Mouse (Mus musculus) C2C12 (cell line): Measurements from ENCODE around the gene Atp6v0a4. TPM values are rescaled to one million over a fixed set of nuclear protein-coding genes. Genes with fewer than 3 reads are reported as not detected.

Experiments used
- H3K27me3 ChIP-seq: one replicate; pipeline ENCODE4 v1.6.1; 2011; ENCODE audit not compliant: control insufficient read depth, insufficient read depth, insufficient read length
- H3K36me3 ChIP-seq: one replicate; pipeline ENCODE4 v1.6.1; 2011; ENCODE audit not compliant: control insufficient read depth, insufficient read depth
- H3K4me3 ChIP-seq: one replicate; pipeline ENCODE4 v1.5.1; 2011; ENCODE audit warnings: mild to moderate bottlenecking, control low read depth; ENCODE audit not compliant: poor library complexity, insufficient read depth, severe bottlenecking
- H3K79me2 ChIP-seq: one replicate; pipeline ENCODE4 v1.6.1; 2011; ENCODE audit not compliant: control insufficient read depth, insufficient read depth
- H3K79me3 ChIP-seq: one replicate; pipeline ENCODE4 v1.6.1; 2011; ENCODE audit warnings: low read depth, control low read depth
- H3ac ChIP-seq: one replicate; pipeline ENCODE3; 2011; ENCODE audit warnings: low read depth; ENCODE audit not compliant: control insufficient read depth, insufficient read length
- CEBPB ChIP-seq: IDR thresholded peaks from one replicate; pipeline ENCODE4 v1.6.1; 2011; ENCODE audit warnings: low read depth, mild to moderate bottlenecking, control low read depth, moderate library complexity
- CTCF ChIP-seq: IDR thresholded peaks from one replicate; pipeline ENCODE4 v1.5.1; 2011; ENCODE audit not compliant: control insufficient read depth, insufficient read depth, insufficient read length
- FOSL1 ChIP-seq: IDR thresholded peaks from one replicate; pipeline ENCODE4 v1.8.0; 2011; ENCODE audit warnings: mild to moderate bottlenecking, low read length; ENCODE audit not compliant: poor library complexity, insufficient read depth, severe bottlenecking
- MAX ChIP-seq: IDR thresholded peaks from one replicate; pipeline ENCODE4 v1.6.1; 2011; ENCODE audit warnings: mild to moderate bottlenecking, control low read depth
- MYOD1 ChIP-seq: IDR thresholded peaks from one replicate; pipeline ENCODE4 v1.6.1; 2011; ENCODE audit warnings: low read depth; ENCODE audit not compliant: control insufficient read depth, insufficient read length
- MYOG ChIP-seq: IDR thresholded peaks from one replicate; pipeline ENCODE4 v1.6.1; 2011; ENCODE audit not compliant: control insufficient read depth, insufficient read length; ENCODE audit errors: extremely low read depth
- USF1 ChIP-seq: IDR thresholded peaks from one replicate; pipeline ENCODE4 v1.6.1; 2011; ENCODE audit warnings: low read depth, mild to moderate bottlenecking, control low read depth, moderate library complexity
- polyA plus RNA-seq: library from polyadenylated mRNA; unstranded; fragments of >200 nt; fragmentation: generic; extraction: Trizol; gene quantifications from one replicate; pipeline ENCODE4 v1.2.1, GENCODE M21; 2012; ENCODE audit warnings: missing spikeins

Atp6v0a4 gene
- polyA plus RNA-seq, 1 experiment: 0.11 TPM

DNA sequence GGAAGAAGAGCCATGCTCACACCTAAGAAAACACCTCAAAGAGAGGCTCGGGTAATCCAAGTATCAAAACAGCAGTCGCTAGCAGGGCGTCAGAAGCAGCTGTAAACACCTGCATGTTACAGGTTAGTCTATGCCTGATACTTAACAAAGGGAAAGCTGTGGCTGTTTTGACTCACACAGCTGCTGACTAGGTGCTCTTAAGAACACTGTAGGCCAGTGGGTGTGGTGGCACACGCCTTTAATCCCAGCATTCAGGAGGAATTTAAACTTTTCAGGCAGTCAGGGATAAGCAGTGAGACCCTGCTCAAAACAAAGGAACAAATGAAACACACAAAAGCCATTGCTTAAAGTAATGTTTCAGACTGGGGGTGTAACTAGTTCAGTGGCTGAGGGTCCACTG is 41.2 kb downstream of the Atp6v0a4 start:
- no peaks in the 10 kb centered on the region for H3K79me2 ChIP-seq
- TF ChIP-seq MAX: no peak
- TF ChIP-seq CEBPB: no peak
- no peak for TF ChIP-seq MYOD1
- TF ChIP-seq MYOG: no peak
- no peak for TF ChIP-seq FOSL1
- TF ChIP-seq CTCF: no peak
- TF ChIP-seq USF1: no peak
- H3K4me3 ChIP-seq: no peak overlapping the region
- no peak overlapping the region for H3ac ChIP-seq
- H3K27me3 ChIP-seq: no peaks in the 10 kb centered on the region
- H3K36me3 ChIP-seq: no peaks in the 10 kb centered on the region
- H3K79me3 ChIP-seq: no peaks in the 10 kb centered on the region

DNA sequence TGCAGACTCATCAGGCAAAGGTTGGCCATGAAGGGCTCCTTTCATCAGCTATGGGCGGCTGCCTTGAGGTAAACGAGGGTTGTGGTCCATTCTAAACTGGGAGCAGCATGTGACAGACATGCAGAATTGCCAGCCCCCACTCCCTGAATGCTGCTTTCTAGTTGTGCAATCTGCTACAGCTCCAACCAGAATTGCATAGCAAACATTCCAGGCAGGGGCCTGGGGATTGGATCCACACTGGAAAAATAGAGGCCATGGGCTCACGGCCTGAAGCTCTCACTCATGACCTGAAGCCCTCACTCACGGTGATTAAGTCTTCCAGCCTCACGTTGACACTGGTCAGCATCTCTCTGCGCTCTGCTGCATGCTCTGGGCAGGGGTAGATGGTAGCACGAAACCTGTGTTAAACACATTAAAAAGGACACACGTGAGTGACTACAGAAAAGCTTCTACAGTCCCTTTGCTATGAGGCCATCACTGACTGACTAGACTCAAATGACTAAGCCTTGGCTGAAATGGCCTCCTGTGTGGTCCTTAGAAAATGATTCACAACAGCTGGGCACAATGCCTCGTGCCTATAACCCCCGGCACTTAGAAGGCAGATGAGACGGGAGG is 42.6 kb downstream of the Atp6v0a4 start:
- Histone ChIP-seq H3K27me3 (no peaks in the 10 kb centered on the region), H3K36me3 (no peaks in the 10 kb centered on the region), H3ac (no peak overlapping the region), H3K4me3 (no peak overlapping the region), H3K79me3 (no peaks in the 10 kb centered on the region), H3K79me2 (no peaks in the 10 kb centered on the region)
- TF ChIP-seq CTCF (no peak), CEBPB (peak; percentile 12)

DNA sequence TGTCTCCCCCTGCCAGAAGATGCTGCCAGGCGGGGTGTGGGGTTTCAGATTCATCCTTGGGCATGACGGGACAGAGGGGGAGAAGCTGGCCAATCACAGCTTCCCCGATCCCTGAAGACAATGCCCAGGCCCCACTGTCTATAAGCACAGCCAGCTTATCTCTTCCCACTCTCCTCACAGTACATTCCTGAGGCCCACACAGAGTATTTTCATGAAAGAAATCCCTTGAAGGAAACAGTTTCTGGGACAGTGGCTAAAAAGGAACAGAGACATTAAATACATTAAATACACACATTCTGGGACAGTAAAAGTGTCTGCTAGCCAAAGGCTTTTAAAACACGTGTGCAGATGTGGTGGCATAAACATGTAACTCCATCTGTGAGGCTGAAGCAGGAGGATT is 44.0 kb downstream of the Atp6v0a4 start:
- TF ChIP-seq MYOD1: no peak
- no peak for TF ChIP-seq USF1
- TF ChIP-seq MAX: no peak
- TF ChIP-seq CTCF: no peak
- no peak for TF ChIP-seq FOSL1
- TF ChIP-seq MYOG: no peak
- TF ChIP-seq CEBPB: no peak
- Histone ChIP-seq H3K4me3 (no peak overlapping the region), H3K79me3 (no peaks in the 10 kb centered on the region), H3K79me2 (no peaks in the 10 kb centered on the region), H3ac (no peak overlapping the region), H3K36me3 (no peaks in the 10 kb centered on the region), H3K27me3 (no peaks in the 10 kb centered on the region)

DNA sequence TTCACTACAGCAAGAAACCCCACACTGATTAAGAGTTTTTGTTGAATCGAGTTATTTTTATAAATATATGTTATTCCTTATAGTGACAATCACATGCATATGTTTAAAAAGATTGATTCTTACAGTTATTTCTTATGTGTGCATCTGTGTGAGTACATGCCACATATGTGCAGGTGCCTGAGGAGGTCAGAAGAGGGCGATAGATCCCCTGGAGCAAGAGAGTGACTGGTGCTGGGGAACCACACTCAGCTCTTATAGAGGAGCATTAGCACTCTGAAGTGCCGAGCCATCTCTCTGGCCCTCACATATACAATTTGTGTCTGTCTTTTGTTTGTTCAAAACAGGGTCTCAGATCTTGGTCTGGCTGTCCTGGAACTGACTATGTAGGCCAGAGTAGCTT is 50.8 kb downstream of the Atp6v0a4 start:
- no peaks in the 10 kb centered on the region for H3K79me2 ChIP-seq
- TF ChIP-seq MYOG: no peak
- no peak for TF ChIP-seq CTCF
- no peak for TF ChIP-seq USF1
- no peak for TF ChIP-seq MYOD1
- no peak for TF ChIP-seq MAX
- no peak for TF ChIP-seq CEBPB
- TF ChIP-seq FOSL1: no peak
- no peaks in the 10 kb centered on the region for H3K27me3 ChIP-seq
- no peaks in the 10 kb centered on the region for H3K79me3 ChIP-seq
- H3K36me3 ChIP-seq: no peaks in the 10 kb centered on the region
- H3K4me3 ChIP-seq: no peak overlapping the region
- no peak overlapping the region for H3ac ChIP-seq

DNA sequence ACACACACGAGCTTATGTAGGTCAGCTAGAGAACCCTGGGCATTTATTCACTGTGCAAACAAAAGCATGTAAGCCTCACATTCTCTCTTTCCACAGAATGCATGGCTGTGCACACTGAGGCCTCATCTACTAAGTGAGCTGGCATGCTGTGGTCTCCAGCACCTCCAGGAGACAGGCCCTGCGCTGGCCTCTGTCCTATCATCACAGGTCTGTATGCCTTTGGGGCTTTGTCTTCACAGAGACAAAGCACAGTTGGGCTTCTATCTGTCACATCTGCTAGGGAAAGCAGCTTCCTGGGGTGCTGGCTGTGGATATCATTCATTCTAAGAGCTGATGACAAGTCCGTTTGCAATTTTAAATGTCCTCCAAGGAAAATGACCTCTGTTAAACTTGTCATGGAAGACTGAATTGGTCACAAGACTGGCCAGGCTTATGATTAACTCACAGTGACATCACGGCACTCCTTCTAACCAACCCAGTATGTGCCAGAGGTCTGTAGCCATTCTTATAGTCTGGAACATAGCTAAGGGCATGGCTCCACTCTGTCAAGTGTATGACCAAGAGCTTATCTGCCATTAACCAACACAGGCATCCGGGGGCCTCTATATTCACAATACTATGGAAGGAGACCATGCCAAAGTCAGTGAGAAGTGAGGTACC is 52.1 kb downstream of the Atp6v0a4 start:
- Histone ChIP-seq H3K27me3 (no peaks in the 10 kb centered on the region), H3K79me3 (no peaks in the 10 kb centered on the region), H3ac (no peak overlapping the region), H3K36me3 (no peaks in the 10 kb centered on the region), H3K4me3 (no peak overlapping the region), H3K79me2 (no peaks in the 10 kb centered on the region)
- TF ChIP-seq FOSL1 (no peak), CTCF (no peak), MYOG (no peak), MYOD1 (no peak), USF1 (no peak), MAX (no peak), CEBPB (no peak)

DNA sequence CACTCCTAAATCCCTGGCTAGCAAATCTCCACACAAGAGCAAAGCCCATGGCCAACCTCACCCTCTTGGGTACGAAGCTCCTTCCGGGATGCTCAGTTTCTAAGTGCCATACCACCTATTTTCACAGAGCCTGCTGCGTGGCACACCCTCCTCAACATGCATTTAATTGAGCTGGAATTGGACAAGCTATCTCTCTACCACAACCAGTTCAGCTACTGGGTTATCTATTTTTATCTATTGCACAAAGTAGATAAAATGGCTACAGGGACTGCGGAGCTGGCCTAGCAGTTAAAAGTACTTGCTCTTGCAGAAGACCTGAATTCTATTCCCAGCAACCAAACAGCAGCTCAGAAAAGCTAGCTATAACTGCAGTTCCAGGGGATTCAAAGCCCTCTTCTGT is 53.1 kb downstream of the Atp6v0a4 start:
- H3K27me3 ChIP-seq: no peaks in the 10 kb centered on the region
- no peaks in the 10 kb centered on the region for H3K36me3 ChIP-seq
- no peak for TF ChIP-seq MAX
- no peak for TF ChIP-seq CEBPB
- no peak for TF ChIP-seq CTCF
- no peak for TF ChIP-seq FOSL1
- no peak for TF ChIP-seq MYOD1
- TF ChIP-seq USF1: no peak
- TF ChIP-seq MYOG: no peak
- H3K79me3 ChIP-seq: no peaks in the 10 kb centered on the region
- no peaks in the 10 kb centered on the region for H3K79me2 ChIP-seq
- H3K4me3 ChIP-seq: no peak overlapping the region
- H3ac ChIP-seq: no peak overlapping the region
